Mouse (Mus musculus) erythroblast, embryonic 14.5 days (primary cell): ENCODE measurements around the gene Rom1.

ENCODE experiments used
- GATA1 ChIP-seq: IDR thresholded peaks from 2 replicates; pipeline ENCODE4 v1.6.1; 2012; ENCODE audit warnings: low read length, inconsistent platforms, mixed read lengths
- TAL1 ChIP-seq: IDR thresholded peaks from 3 replicates; pipeline ENCODE4 v1.6.1; 2012; ENCODE audit warnings: low read length, inconsistent platforms, mixed read lengths

GRCm38 (mm10) chr19:8942276-8942964 lies 13.3 kb upstream of the Rom1 start:
- TF ChIP-seq GATA1: no peak
- TF ChIP-seq TAL1: no peak
